Mouse (Mus musculus) heart, postnatal 36 days (tissue): Measurements from ENCODE around the gene Tmem53. TPM values are rescaled to one million over a fixed set of nuclear protein-coding genes. Genes with fewer than 3 reads are reported as not detected.
"Not testable (repeated sequence)": the region's sequence is repeated elsewhere in the genome, so short reads cannot be mapped to it uniquely, and the experiment has no call there.

Source experiments
- DNase-seq, 2 experiments: peaks; one replicate each; pipeline ENCODE4 v3.0.0; 2021 to 2022
- intact Hi-C: fragments of 180-260 bp; cut with DNase I; formaldehyde crosslinking; loops from one replicate; pipeline ENCODE4 v1.15.1; 2025
- total RNA-seq, 2 experiments: library from RNA; stranded (reverse); gene quantifications; 2 replicates each; pipeline ENCODE4 v1.2.3; 2021

Tmem53 gene
- total RNA-seq, 2 experiments from 2014 or later: 26.5 to 28.5 TPM

- no peak for DNase-seq
- intact Hi-C loops: no loop called here
These were observed 10.9 kb upstream of the Tmem53 start for GRCm38 (mm10) chr4:117240867-117241266.

- no peak for DNase-seq
These were observed 769 bp upstream of the Tmem53 start for GRCm38 (mm10) chr4:117250982-117251381.

GRCm38 (mm10) chr4:117252351-117252750 lies 600 bp downstream of the Tmem53 start:
- intact Hi-C loops: no loop called here
- DNase-seq: peak in 1 of 2 experiments; percentile 28

More at GRCm38 (mm10) chr4:117250982-117251381, 769 bp upstream of the Tmem53 start:
- intact Hi-C loops: no loop called here

GRCm38 (mm10) chr4:117252755-117253154 lies 1.0 kb downstream of the Tmem53 start:
- DNase-seq: no peak
- intact Hi-C loops: no loop called here

DNA sequence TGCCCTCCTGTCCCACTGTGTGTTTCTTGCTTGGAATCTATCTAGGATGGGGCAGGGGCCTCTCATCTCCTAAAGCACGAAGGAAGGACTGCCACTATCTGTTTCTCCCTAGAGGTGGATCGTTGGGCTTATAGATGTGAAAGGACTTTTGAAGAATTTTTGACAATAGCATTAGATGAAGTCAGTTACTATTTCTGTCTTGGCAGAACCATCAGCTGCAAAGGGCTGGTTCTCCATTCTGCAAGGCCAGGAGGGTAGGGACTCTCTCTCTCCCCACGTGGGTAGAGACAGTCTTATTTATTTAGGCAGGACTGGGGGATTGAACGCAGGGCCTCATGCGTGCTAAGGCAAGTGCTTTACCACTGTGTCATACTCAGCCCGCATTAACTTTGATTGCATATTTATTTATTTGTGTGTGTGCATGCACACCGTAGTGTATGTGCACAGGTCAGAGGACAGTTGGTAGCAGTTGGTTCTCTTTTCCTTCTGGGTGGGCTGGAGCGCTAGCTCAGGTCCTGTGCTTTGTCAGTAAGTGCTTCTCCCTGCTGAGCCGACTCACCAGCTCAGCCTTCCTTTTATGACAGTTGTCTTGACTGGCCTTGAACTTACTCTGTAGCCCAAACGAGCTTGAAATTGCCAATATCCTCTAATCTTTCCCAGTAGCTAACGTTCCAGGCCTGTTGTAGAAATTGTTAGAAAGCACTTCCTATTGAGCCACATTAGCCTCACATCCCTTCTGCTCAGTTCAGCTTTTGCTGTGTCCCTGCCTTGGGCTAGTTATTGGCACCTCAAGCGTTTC lies 1.7 kb downstream of the Tmem53 start:
- intact Hi-C loops: no loop called here
- DNase-seq: no peak

DNA sequence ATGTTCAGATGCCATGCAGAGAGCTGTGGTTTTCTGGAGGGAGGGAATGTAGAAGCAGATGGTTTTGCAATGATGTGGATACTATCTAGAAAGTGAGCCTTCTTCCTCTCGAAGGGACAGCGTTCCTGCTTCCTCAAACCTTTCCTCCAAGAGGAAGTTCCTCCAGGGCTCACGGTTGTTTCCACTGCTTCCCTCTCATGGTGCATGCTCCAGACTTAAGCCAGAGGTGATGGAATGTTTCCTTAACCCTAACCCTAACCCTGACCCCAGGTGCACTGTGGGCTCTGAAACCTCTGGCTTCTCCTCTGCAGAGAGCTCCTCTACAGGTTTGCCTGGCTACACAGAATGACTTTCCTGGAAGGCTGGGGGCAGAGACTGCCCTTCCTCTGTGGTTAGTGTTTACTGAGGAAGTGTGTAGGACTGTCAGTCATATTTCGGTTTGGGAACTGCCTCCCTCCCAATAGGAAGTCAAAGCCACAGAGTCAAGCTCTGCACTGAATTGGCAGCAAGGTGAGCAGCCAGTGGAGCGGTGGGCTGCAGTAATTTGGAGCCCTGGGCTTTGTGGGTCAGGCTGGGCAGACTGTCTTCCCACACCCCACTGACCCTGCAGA lies 2.4 kb downstream of the Tmem53 start:
- intact Hi-C loops: no loop called here
- peak in 1 of 2 experiments; percentile 27 for DNase-seq

DNA sequence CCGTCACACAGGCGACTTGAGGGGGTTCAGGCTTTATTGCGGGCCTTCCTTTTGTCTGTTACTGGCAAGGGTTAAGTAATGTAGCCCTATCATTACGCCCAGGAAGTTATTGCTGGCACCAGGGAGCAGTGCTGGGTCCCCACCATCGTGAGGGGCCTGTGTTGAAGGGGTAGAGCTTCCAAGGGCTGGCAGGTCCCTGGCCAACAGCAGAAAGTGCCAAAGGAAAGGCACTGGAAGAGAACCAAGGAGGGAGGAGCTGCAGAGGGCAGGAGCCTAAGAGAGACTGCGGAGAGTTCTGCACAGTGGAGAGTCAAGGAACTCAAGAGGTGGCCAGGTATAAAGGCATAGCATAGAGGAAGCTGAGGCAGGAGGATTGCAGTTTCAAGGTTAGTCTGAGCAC lies 2.9 kb downstream of the Tmem53 start:
- intact Hi-C loops: no loop called here

GRCm38 (mm10) chr4:117259909-117260308 lies 8.2 kb downstream of the Tmem53 start:
- intact Hi-C loops, DNase-seq: not testable (repeated sequence)

More for the DNA sequence above, 2.9 kb downstream of the Tmem53 start:
- DNase-seq: no peak

DNA sequence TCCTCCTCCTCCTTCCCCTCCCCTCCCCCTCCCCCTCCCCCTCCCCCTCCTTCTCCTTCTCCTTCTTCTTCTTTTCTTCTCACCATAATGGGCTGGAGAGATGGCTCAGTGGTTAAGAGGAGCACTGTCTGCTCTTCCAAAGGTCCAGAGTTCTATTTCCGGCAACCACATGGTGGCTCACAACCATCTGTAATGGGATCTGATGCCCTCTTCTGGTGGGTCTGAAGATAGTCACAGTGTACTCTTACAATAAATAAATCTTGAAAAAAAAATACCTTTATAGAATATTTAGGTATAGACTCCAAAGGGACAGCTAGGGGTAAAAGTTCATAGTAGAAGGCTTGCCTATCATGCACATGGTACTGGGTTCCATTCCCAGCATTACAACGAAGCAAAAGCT lies 9.5 kb downstream of the Tmem53 start:
- intact Hi-C loops: no loop called here
- no peak for DNase-seq

DNA sequence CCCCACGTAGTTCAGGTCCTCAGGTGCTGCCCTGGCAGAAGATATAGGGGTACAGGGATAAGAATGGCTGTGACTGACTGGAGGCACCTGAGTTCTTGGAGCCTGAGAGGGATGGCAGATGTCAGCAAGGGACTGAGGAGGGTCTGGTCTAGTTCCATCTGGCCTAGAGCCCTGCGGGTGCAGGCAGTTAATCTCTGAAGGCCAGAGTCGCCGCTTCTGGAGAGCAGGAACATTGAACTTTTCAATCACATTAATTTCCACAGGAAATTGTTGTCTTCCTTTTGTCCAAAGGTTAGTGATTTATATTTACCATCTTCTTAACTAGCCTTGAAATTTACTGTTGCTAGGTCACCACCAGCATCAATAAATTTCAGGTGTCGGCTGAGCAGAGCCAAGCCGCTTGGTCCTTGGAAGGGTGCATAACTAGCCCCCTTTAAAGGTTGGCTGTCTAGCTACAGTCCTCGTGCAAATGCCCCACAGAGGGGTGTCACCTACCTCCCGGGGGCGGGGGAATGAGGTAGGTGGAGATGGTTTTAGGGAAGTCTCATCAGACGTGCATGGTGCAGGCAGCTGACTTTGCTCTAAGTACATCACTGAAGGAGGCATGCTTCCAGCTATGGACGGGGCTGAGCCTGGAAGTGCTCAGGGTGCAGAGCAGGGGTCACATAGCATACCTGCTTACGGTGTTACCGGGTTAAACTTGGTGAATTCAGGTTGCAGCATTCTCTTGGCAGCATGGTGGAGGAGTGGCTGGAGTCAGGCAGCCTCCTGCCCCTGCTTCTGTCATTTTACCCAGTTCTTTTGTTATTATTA lies 10.6 kb downstream of the Tmem53 start:
- intact Hi-C loops: no loop called here
- DNase-seq: no peak

GRCm38 (mm10) chr4:117262987-117263386 lies 11.2 kb downstream of the Tmem53 start:
- intact Hi-C loops: no loop called here

GRCm38 (mm10) chr4:117267284-117267683 lies 15.5 kb downstream of the Tmem53 start:
- intact Hi-C loops: loop anchor here (2.0 kb wide), 1 partner anchor 36 kb away; no protein-coding TSS in a partner anchor
- DNase-seq: peak; percentile 75 to 83

More at GRCm38 (mm10) chr4:117262987-117263386, 11.2 kb downstream of the Tmem53 start:
- DNase-seq: no peak

- intact Hi-C loops: loop anchor here (2.0 kb wide), 1 partner anchor 37 kb away; no protein-coding TSS in a partner anchor
- DNase-seq: no peak
These were observed 16.2 kb downstream of the Tmem53 start for GRCm38 (mm10) chr4:117267831-117268437.

GRCm38 (mm10) chr4:117270278-117270677 lies 18.5 kb downstream of the Tmem53 start:
- peak; percentile 69 to 80 for DNase-seq
- intact Hi-C loops: loop anchor here (1.0 to 2.0 kb wide), 4 partner anchors 43 to 407 kb away; no protein-coding TSS in a partner anchor

- intact Hi-C loops: no loop called here
These were observed 20.7 kb downstream of the Tmem53 start for GRCm38 (mm10) chr4:117272459-117272858.

GRCm38 (mm10) chr4:117274720-117275119 lies 23.0 kb downstream of the Tmem53 start:
- no peak for DNase-seq
- intact Hi-C loops: no loop called here

More at GRCm38 (mm10) chr4:117272459-117272858, 20.7 kb downstream of the Tmem53 start:
- DNase-seq: no peak

DNA sequence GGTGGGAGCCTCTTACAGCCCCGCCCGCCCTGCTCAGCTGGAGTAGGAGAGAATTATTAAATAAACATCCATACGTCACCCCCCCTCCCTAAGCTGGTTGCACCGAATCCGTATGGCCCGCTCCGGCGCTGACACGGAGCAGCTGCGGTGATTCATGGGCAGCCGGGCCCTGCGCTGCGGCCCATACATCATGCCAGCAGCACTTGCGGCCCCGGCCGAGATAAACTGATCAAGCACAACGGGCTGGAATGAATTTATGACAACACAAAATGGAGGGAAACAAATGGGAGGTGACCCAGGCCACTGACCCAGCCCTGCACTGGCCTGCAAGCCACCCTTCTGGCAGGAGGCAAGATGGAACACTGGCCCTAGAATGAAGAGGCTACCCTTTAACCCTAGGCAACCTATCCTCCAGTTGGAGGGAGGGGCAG lies 24.5 kb downstream of the Tmem53 start:
- no peak for DNase-seq
- intact Hi-C loops: no loop called here

DNA sequence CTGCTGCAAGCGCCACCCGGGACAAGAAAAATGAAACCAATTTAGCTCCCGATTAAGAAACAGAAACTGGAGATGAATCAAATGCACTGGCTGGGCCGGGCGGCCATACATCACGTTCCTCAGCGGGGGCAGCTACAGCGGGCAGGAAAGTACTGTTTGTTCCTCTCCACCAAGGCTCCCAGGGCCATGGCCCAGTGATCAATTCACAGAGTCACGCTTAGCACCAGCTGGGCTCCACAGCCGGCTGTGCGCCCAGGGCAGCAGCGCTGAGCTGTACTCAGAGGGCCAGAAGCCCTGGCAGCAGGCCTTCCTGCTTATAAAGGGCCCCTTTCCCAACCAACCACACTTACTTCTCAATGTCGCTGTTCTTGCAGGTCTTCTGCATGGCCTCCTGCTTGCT lies 25.3 kb downstream of the Tmem53 start:
- no peak for DNase-seq
- intact Hi-C loops: no loop called here

- DNase-seq: no peak
- intact Hi-C loops: no loop called here
These were observed 25.9 kb downstream of the Tmem53 start for GRCm38 (mm10) chr4:117277687-117278086.
